Mouse (Mus musculus): ENCODE data around the gene Fibp.
"Not testable (repeated sequence)": the region's sequence is repeated elsewhere in the genome, so short reads cannot be mapped to it uniquely, and the experiment has no call there.

The Fibp gene

GRCm38 (mm10) chr19:5487768-5488550 lies 27.5 kb downstream of the Fibp start, which contains the start of gene Mus81:
Mus81 (minus strand) TSS chr19:5488402.
- peak; percentile 97 for DNase-seq (ENCODE audit: low read depth, low spot score)

GRCm38 (mm10) chr19:5488878-5489571 lies 28.6 kb downstream of the Fibp start:
- DNase-seq (ENCODE audit: low read depth, low spot score) = peak; percentile 99

GRCm38 (mm10) chr19:5489721-5490120 lies 29.3 kb downstream of the Fibp start:
- not testable (repeated sequence) for DNase-seq (ENCODE audit: low read depth, low spot score)

GRCm38 (mm10) chr19:5490313-5490897 lies 30.0 kb downstream of the Fibp start, which contains the start of gene Cfl1:
Cfl1 (plus strand) TSS chr19:5490455.
- DNase-seq (ENCODE audit: low read depth, low spot score) = peak; percentile 96

GRCm38 (mm10) chr19:5490898-5491708 lies 30.7 kb downstream of the Fibp start:
- peak; percentile 84 for DNase-seq (ENCODE audit: low read depth, low spot score)

- DNase-seq (ENCODE audit: low read depth, low spot score) = no peak
These were observed 32.2 kb downstream of the Fibp start for GRCm38 (mm10) chr19:5492641-5493040.

- peak; percentile 72 for DNase-seq (ENCODE audit: low read depth, low spot score)
These were observed 32.9 kb downstream of the Fibp start for GRCm38 (mm10) chr19:5493301-5493721.

- DNase-seq (ENCODE audit: low read depth, low spot score) = no peak
These were observed 33.9 kb downstream of the Fibp start for GRCm38 (mm10) chr19:5494314-5494713.

GRCm38 (mm10) chr19:5495353-5496051 lies 35.1 kb downstream of the Fibp start:
- no peak for DNase-seq (ENCODE audit: low read depth, low spot score)

GRCm38 (mm10) chr19:5496052-5496370 lies 35.6 kb downstream of the Fibp start:
- no peak for DNase-seq (ENCODE audit: low read depth, low spot score)

GRCm38 (mm10) chr19:5500330-5500875 lies 40.0 kb downstream of the Fibp start:
- DNase-seq (ENCODE audit: low read depth, low spot score) = no peak

- no peak for DNase-seq (ENCODE audit: low read depth, low spot score)
These were observed 43.3 kb downstream of the Fibp start, which contains the start of gene 1700020D05Rik for GRCm38 (mm10) chr19:5503687-5504086. 1700020D05Rik (minus strand) TSS chr19:5503787.

GRCm38 (mm10) chr19:5510031-5511026 lies 49.9 kb downstream of the Fibp start, which contains the start of gene Snx32:
Snx32 (minus strand) TSS chr19:5510538.
- DNase-seq (ENCODE audit: low read depth, low spot score) = peak; percentile 100

GRCm38 (mm10) chr19:5511074-5511632 lies 50.7 kb downstream of the Fibp start:
- no peak for DNase-seq (ENCODE audit: low read depth, low spot score)

- no peak for DNase-seq (ENCODE audit: low read depth, low spot score)
These were observed 51.9 kb downstream of the Fibp start for GRCm38 (mm10) chr19:5512091-5513004.

- DNase-seq (ENCODE audit: low read depth, low spot score) = no peak
These were observed 52.6 kb downstream of the Fibp start for GRCm38 (mm10) chr19:5513005-5513349.

All from ES-CJ7 (cell line).